Mouse (Mus musculus) spleen, postnatal 14 days (tissue): ENCODE measurements around the gene Rnf224.

ENCODE experiments used
- DNase-seq, 2 experiments: peaks; one replicate each; pipeline ENCODE4 v3.0.0; 2021 to 2022; ENCODE audit warnings: low spot score in 2 of 2

Rnf224 gene

GRCm38 (mm10) chr2:25227406-25227805, 9.2 kb downstream of the Rnf224 start:
- DNase-seq: no peak

- DNase-seq: no peak
These were observed 9.7 kb downstream of the Rnf224 start for GRCm38 (mm10) chr2:25226864-25227263.

- DNase-seq: no peak
These were observed 10.7 kb downstream of the Rnf224 start for GRCm38 (mm10) chr2:25225811-25226379.

- DNase-seq: peak; percentile 93 to 95
These were observed 11.5 kb downstream of the Rnf224 start for GRCm38 (mm10) chr2:25224766-25225752.

- DNase-seq: no peak
These were observed 12.2 kb downstream of the Rnf224 start, which contains the start of gene Tubb4b for GRCm38 (mm10) chr2:25224492-25224765. Gene Tubb4b (minus strand): TSS chr2:25224702.

GRCm38 (mm10) chr2:25223681-25224491, 12.7 kb downstream of the Rnf224 start:
- DNase-seq: peak; percentile 83 to 86

- DNase-seq: no peak
These were observed 15.2 kb downstream of the Rnf224 start for GRCm38 (mm10) chr2:25221331-25221772.

- no peak for DNase-seq
These were observed 18.1 kb downstream of the Rnf224 start, which contains the start of gene Fam166a for GRCm38 (mm10) chr2:25218445-25218844. Gene Fam166a (plus strand): TSS chr2:25218745.

- DNase-seq: no peak
These were observed 18.9 kb downstream of the Rnf224 start for GRCm38 (mm10) chr2:25217666-25218065.

- no peak for DNase-seq
These were observed 22.1 kb downstream of the Rnf224 start, which contains the start of gene Stpg3 for GRCm38 (mm10) chr2:25214444-25214843. Gene Stpg3 (minus strand): TSS chr2:25214637.

GRCm38 (mm10) chr2:25213266-25213865, 23.2 kb downstream of the Rnf224 start:
- DNase-seq: no peak

GRCm38 (mm10) chr2:25211121-25211670, 25.4 kb downstream of the Rnf224 start, which contains the start of gene Nelfb:
Gene Nelfb (minus strand): TSS chr2:25211489.
- peak; percentile 87 to 88 for DNase-seq

- no peak for DNase-seq
These were observed 25.9 kb downstream of the Rnf224 start for GRCm38 (mm10) chr2:25210686-25211085.

- DNase-seq: no peak
These were observed 29.0 kb downstream of the Rnf224 start for GRCm38 (mm10) chr2:25207593-25207992.

GRCm38 (mm10) chr2:25203631-25204214, 32.9 kb downstream of the Rnf224 start:
- peak in 1 of 2 experiments; percentile 21 for DNase-seq

- DNase-seq: no peak
These were observed 36.0 kb downstream of the Rnf224 start for GRCm38 (mm10) chr2:25200631-25201030.

GRCm38 (mm10) chr2:25197946-25198345, 38.6 kb downstream of the Rnf224 start:
- DNase-seq: no peak

GRCm38 (mm10) chr2:25197191-25197590, 39.4 kb downstream of the Rnf224 start:
- no peak for DNase-seq

- peak; percentile 59 to 76 for DNase-seq
These were observed 40.2 kb downstream of the Rnf224 start, which contains the start of gene Tor4a for GRCm38 (mm10) chr2:25196172-25196954. Gene Tor4a (minus strand): TSS chr2:25196886.
